Mouse (Mus musculus): Measurements from ENCODE around the gene Sbk2. TPM values are rescaled to one million over a fixed set of nuclear protein-coding genes. Genes with fewer than 3 reads are reported as not detected.

Gene Sbk2
- polyA plus RNA-seq, 1 experiment, result 0.17 TPM

DNA sequence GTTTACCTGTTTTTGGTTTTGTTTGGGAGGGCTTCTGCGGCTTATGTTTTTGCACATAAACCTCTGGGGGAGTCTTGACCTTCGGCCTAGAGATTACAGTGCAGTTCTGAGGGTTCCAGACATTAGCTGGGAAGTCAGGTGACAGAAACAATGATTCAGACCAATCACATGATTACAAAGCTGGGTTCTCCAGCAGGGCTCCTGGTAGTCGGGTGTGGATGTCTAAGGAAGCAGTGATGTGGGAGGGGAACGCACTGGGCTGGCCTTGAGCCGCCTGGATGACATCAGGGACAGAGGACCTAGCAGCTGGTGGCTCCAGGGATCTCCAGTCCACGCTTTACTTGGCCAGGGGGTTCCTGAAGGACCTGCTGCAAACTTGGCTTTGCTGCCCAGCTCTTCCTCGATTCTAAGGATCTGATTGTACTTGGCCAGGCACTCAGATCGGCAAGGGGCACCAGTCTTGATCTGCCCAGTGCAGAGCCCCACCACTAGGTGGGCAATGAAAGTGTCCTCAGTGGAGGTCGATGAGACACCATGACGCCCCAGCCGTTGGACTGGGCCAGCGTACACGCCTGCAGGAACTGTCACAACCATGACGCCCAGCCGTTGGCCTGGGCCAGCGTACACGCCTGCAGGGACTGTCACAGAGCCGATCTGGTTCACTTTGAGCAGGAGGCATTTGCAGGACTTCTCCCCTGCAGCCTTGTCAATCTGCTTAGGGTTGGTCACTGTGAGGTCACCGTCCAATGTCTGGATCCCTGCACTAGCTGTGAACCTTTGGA is 13.5 kb downstream of the Sbk2 start:
- no peak for TF ChIP-seq CTCF (IDR thresholded peaks at IDR 0.05; ENCODE audit: control insufficient read depth, insufficient read depth, insufficient replicate concordance, low read depth, low read length)
- no peak for TF ChIP-seq POLR2A (IDR thresholded peaks at IDR 0.05; ENCODE audit: control insufficient read depth, low read depth, low read length)
- no peak overlapping the region for H3K4me3 ChIP-seq (ENCODE audit: control insufficient read depth, low read depth, low read length)
- no peaks in the 10 kb centered on the region for H3K27me3 ChIP-seq (ENCODE audit: control insufficient read depth, insufficient read depth, low read length)
- no peaks in the 10 kb centered on the region for H3K4me1 ChIP-seq (ENCODE audit: control insufficient read depth, insufficient read depth, low read length)
- H3K36me3 ChIP-seq (ENCODE audit: control insufficient read depth, insufficient read depth, low read length), result no peaks in the 10 kb centered on the region
- no peak overlapping the region for H3K27ac ChIP-seq (ENCODE audit: control insufficient read depth, insufficient read depth, low read depth, low read length)

DNA sequence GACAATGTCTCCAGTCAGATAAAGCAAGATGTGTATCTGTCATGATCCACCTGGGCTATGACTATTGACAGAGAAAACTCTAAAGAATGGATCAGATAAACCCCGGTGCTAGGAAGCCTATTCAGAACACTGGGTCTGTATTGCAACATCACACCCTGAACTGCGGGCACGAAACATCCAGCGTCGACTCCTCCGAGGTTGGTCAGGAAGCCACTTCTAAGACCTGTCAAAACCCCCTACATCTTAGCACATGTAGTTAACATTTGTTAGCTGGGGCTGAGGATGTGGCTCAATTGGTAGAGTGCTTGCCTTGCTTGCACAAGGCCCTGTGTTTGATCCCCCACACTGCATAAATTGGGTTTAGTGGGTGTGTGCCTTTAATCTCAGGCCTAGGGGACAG is 15.8 kb downstream of the Sbk2 start:
- Histone ChIP-seq H3K27me3 (ENCODE audit: control insufficient read depth, insufficient read depth, low read length) (no peaks in the 10 kb centered on the region), H3K27ac (ENCODE audit: control insufficient read depth, insufficient read depth, low read depth, low read length) (no peak overlapping the region), H3K36me3 (ENCODE audit: control insufficient read depth, insufficient read depth, low read length) (no peaks in the 10 kb centered on the region), H3K4me1 (ENCODE audit: control insufficient read depth, insufficient read depth, low read length) (peaks cover 2% of the 10 kb centered on the region), H3K4me3 (ENCODE audit: control insufficient read depth, low read depth, low read length) (no peak overlapping the region)
- TF ChIP-seq POLR2A (IDR thresholded peaks at IDR 0.05; ENCODE audit: control insufficient read depth, low read depth, low read length) (no peak), CTCF (IDR thresholded peaks at IDR 0.05; ENCODE audit: control insufficient read depth, insufficient read depth, insufficient replicate concordance, low read depth, low read length) (no peak)

DNA sequence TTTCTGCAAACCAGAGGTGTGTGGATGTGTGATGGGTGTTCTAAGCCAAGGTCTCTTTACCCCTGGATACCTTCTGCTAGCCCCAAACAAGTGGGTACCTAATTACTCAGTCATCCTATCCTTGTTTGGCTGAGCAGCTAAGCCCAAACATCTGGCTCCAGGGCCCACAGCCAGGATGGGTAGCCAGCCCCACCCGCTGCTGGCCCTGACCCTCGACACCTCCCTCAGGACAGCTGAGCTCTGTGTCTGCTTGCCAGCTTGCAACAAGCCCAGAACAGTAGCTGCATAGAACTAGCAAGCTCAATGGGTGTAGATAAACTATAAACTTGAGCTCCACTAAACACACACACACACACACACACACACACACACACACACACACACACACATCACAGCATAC is 16.4 kb downstream of the Sbk2 start:
- peaks cover 4% of the 10 kb centered on the region for H3K4me1 ChIP-seq (ENCODE audit: control insufficient read depth, insufficient read depth, low read length)
- no peaks in the 10 kb centered on the region for H3K36me3 ChIP-seq (ENCODE audit: control insufficient read depth, insufficient read depth, low read length)
- H3K27me3 ChIP-seq (ENCODE audit: control insufficient read depth, insufficient read depth, low read length), result no peaks in the 10 kb centered on the region
- no peak overlapping the region for H3K4me3 ChIP-seq (ENCODE audit: control insufficient read depth, low read depth, low read length)
- TF ChIP-seq POLR2A (IDR thresholded peaks at IDR 0.05; ENCODE audit: control insufficient read depth, low read depth, low read length), result no peak
- no peak for TF ChIP-seq CTCF (IDR thresholded peaks at IDR 0.05; ENCODE audit: control insufficient read depth, insufficient read depth, insufficient replicate concordance, low read depth, low read length)
- no peak overlapping the region for H3K27ac ChIP-seq (ENCODE audit: control insufficient read depth, insufficient read depth, low read depth, low read length)

DNA sequence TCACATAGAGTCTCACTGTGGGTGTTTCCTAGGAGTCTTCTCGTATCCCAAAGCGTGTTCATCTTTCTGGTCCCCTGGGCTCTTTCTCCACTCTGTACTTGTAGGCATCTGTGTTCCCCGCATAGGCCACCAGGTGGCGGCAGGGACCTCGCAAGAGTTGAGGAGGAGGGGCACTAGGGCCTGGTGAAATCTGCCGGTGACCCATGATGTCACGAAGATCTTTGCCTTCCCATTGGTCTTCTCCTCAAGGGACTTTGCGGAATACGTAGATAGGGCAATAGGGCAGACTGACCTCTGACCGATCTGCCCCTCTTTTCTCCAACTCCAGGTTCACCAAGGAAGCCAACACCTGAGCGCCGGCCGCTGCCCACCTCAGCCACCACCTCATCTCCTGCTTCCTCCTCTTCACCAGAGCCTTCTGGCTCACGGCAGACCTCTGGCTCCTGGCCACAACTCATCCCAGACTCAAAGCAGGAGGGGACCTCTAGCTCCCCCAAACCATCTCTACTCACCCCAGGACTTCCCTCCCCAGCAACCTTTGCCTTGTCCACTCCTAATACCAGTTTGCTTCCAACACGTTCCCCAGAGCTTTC is 20.9 kb downstream of the Sbk2 start:
- Histone ChIP-seq H3K4me3 (ENCODE audit: control insufficient read depth, low read depth, low read length) (peak overlapping the region; percentile 18; the same call in 1 of the 2 replicates), H3K36me3 (ENCODE audit: control insufficient read depth, insufficient read depth, low read length) (no peaks in the 10 kb centered on the region), H3K4me1 (ENCODE audit: control insufficient read depth, insufficient read depth, low read length) (peaks cover 4% of the 10 kb centered on the region), H3K27ac (ENCODE audit: control insufficient read depth, insufficient read depth, low read depth, low read length) (no peak overlapping the region), H3K27me3 (ENCODE audit: control insufficient read depth, insufficient read depth, low read length) (no peaks in the 10 kb centered on the region)
- no peak for TF ChIP-seq POLR2A (IDR thresholded peaks at IDR 0.05; ENCODE audit: control insufficient read depth, low read depth, low read length)
- peak; percentile 92; the same call in 1 of the 2 replicates for TF ChIP-seq CTCF (IDR thresholded peaks at IDR 0.05; ENCODE audit: control insufficient read depth, insufficient read depth, insufficient replicate concordance, low read depth, low read length)

DNA sequence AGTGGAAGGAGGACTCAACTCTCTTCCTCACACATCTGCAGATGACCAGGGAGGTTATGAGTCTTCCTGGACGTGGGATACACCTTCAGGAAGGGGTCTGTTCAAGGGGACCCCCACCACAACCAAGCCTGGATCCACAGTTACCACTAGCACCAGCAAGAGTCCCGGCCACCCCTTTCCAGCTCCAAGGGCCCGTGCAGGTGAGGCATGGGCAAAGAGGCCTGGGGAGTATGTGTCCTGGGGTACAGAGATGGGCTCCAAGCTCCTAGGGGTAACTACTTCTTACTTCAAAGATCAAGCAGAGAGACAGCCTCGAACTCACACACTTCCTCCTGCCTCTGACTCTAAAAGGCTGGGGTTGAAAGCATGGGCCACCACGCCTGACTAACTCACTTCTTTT is 21.5 kb downstream of the Sbk2 start:
- no peaks in the 10 kb centered on the region for H3K36me3 ChIP-seq (ENCODE audit: control insufficient read depth, insufficient read depth, low read length)
- H3K27me3 ChIP-seq (ENCODE audit: control insufficient read depth, insufficient read depth, low read length), result no peaks in the 10 kb centered on the region
- H3K4me3 ChIP-seq (ENCODE audit: control insufficient read depth, low read depth, low read length), result no peak overlapping the region
- peaks cover 4% of the 10 kb centered on the region for H3K4me1 ChIP-seq (ENCODE audit: control insufficient read depth, insufficient read depth, low read length)
- TF ChIP-seq POLR2A (IDR thresholded peaks at IDR 0.05; ENCODE audit: control insufficient read depth, low read depth, low read length), result no peak
- no peak overlapping the region for H3K27ac ChIP-seq (ENCODE audit: control insufficient read depth, insufficient read depth, low read depth, low read length)

DNA sequence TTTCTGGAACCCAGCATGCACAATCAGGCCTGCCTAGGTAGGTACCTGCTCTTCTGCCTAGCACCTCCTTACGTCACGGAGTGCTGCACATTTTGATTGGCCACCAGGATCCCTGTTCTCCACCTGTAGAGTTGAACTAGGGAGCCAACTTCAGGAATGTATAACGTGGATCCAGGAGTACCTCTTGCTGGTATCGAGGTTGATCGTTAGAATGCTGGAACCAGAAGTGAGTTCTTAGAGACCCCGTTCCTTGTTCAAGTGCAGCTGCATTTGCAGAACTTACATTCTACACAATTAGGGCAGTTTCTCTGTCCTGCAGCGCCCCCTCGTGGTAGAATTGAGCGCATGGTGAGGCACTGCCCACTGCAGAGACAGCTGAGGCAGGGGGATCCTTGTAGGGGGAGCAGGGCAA is 24.1 kb downstream of the Sbk2 start:
- Histone ChIP-seq H3K27ac (ENCODE audit: control insufficient read depth, insufficient read depth, low read depth, low read length) (no peak overlapping the region), H3K27me3 (ENCODE audit: control insufficient read depth, insufficient read depth, low read length) (no peaks in the 10 kb centered on the region), H3K4me1 (ENCODE audit: control insufficient read depth, insufficient read depth, low read length) (peaks cover 4% of the 10 kb centered on the region), H3K36me3 (ENCODE audit: control insufficient read depth, insufficient read depth, low read length) (no peaks in the 10 kb centered on the region), H3K4me3 (ENCODE audit: control insufficient read depth, low read depth, low read length) (no peak overlapping the region)
- TF ChIP-seq POLR2A (IDR thresholded peaks at IDR 0.05; ENCODE audit: control insufficient read depth, low read depth, low read length) (no peak), CTCF (IDR thresholded peaks at IDR 0.05; ENCODE audit: control insufficient read depth, insufficient read depth, insufficient replicate concordance, low read depth, low read length) (peak; percentile 73; the same call in 1 of the 2 replicates)

DNA sequence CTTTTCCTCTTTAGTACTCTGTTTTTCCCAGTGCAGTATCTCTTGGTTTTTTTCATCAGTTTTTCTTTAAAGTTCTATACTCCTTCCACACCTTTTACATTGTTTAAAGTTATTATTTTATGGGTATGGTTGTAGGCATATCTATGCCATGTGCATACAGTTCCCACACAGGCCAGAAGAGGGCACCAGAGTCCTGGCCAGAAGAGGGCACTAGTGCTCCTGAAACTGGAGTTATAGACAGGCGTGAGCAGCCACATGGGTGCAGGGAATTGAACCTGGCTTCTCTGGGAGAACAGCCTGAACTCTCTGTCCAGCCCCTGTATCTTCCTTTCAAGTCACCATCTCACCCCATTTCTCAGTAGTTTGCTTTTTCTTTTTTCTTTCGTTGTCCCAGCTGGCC is 25.8 kb downstream of the Sbk2 start:
- Histone ChIP-seq H3K4me3 (ENCODE audit: control insufficient read depth, low read depth, low read length) (no peak overlapping the region), H3K36me3 (ENCODE audit: control insufficient read depth, insufficient read depth, low read length) (no peaks in the 10 kb centered on the region), H3K27me3 (ENCODE audit: control insufficient read depth, insufficient read depth, low read length) (no peaks in the 10 kb centered on the region), H3K4me1 (ENCODE audit: control insufficient read depth, insufficient read depth, low read length) (peaks cover 3% of the 10 kb centered on the region), H3K27ac (ENCODE audit: control insufficient read depth, insufficient read depth, low read depth, low read length) (no peak overlapping the region)
- no peak for TF ChIP-seq POLR2A (IDR thresholded peaks at IDR 0.05; ENCODE audit: control insufficient read depth, low read depth, low read length)
- TF ChIP-seq CTCF (IDR thresholded peaks at IDR 0.05; ENCODE audit: control insufficient read depth, insufficient read depth, insufficient replicate concordance, low read depth, low read length), result peak; percentile 80; the same call in 1 of the 2 replicates
